Mouse (Mus musculus): ENCODE data around the gene Olfr1220.

The Olfr1220 gene

DNA sequence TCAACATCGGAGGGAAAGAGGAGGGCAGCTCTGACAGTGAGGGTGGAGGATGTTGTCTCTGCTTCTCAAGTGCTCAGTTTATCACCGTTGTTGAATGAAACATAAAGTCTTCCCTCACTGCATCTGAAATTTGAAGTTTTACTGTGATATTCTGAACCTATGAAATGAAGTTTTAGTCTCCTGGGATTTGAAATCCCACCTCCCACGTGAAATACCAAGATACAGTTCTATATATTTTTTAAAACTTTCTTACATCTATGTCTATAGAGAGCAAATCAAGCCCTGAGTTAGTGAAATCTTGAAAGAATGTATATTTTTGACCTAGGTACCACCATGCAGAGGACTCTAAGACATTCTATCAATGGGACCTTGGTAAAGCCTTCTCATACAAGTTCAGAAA lies at the start of gene Olfr1220:
Olfr1220 (minus strand) TSS at position 101 of the 400 bp plus-strand sequence.
- DNase-seq (ENCODE audit: low spot score in 2 of 2): no peak

DNA sequence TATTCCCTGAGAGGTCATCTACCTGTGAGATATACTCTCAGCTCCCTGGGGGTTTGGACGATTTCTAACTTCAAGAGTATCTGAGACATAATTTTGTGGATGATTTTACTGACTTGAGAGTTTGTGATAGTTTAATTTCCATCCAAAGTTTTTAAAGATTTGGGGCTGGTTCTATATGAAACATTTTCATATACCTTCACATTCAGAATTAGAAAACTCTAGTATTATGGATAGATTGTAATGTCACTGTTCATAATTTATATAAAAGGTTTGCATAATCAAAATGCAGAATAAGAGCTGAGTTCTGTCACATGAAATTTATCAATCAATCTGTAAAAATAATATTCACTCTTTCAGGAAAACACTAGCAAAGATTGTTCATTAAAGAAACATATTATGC lies 44.8 kb upstream of the Olfr1220 start, which contains the start of gene Olfr1223:
Olfr1223 (minus strand) TSS at position 101 of the 400 bp plus-strand sequence.
- no peak for DNase-seq (ENCODE audit: low spot score in 2 of 2)

DNA sequence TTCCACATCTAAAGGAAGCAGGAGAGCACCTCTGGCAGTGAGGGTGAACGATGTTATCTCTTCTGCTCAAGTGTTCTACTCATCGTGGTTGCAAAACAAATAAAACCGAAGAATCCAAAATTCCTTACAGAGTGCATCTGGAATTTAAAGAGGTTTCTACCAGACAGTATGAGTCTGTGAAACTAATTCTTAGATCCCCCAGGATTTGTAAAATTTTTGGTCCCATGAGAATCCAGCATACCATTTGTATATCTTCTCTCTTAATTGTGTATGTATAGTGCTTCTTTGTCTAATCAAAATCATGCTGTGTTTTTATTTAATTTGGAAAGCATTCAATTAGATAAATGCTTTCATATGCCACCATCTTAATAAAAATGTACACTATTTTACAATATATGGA lies 26.3 kb upstream of the Olfr1220 start, which contains the start of gene Olfr1222:
Olfr1222 (minus strand) TSS at position 101 of the 400 bp plus-strand sequence.
- DNase-seq (ENCODE audit: low spot score in 2 of 2): no peak

DNA sequence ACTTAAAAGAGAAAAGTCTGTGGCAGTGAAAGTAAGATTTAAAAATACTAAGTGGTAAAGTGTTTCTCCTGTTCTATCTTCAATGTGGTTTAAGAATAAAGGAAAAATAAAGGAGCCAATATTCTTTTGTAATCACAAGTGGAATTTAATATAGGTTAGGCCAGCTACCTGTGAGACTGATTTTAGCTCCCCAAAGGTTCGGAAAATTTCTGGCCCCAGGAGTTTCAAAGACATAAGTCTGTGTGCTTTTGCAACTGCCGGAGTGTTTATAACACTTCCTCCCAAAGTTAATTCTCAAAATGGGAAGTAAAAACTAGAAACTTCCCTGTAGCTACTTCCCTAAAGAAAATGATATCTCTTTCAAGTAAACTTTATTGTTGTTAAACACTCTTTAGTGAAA lies 10.5 kb upstream of the Olfr1220 start, which contains the start of gene Olfr1221:
Olfr1221 (minus strand) TSS at position 101 of the 400 bp plus-strand sequence.
- no peak for DNase-seq (ENCODE audit: low spot score in 2 of 2)

DNA sequence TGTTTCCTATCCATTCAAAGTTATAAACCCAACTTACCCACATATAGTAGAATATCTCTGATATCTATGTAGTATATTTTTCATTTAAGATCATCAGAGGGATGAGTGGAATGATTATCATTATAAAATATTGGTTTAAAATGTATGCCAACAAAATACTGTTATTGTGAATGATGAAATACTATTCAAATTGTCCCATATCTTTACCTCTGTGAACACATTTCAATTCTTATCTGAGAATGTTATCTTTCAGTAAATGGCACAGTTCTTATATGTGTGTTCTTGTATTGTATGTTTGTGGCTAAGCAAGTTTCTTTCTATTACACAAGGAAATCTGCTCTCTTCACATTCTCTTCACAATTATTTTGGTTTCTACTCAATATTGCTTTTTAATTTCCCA lies 984 bp downstream of the Olfr1220 start:
- DNase-seq (ENCODE audit: low spot score in 2 of 2): no peak

DNA sequence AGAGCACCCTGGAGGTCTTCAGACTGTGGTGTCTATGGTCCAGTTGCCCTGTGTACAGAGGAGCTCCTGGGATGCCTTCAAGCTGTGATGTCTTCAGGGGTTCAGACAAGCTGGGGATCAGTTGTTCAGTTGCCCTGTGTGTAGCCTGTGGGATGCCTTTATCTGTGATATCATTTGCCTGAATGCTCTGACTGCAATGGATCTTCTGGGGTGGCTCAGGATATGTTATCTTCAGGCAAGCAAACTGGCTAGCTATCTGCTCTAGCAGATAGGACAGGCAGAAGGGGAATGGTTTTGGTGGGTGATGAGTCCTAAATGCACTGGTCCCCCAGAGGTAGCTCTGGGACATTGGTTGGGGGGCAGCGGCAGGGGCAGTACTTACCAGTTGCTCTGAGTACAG lies 12.8 kb downstream of the Olfr1220 start:
- no peak for DNase-seq (ENCODE audit: low spot score in 2 of 2)

DNA sequence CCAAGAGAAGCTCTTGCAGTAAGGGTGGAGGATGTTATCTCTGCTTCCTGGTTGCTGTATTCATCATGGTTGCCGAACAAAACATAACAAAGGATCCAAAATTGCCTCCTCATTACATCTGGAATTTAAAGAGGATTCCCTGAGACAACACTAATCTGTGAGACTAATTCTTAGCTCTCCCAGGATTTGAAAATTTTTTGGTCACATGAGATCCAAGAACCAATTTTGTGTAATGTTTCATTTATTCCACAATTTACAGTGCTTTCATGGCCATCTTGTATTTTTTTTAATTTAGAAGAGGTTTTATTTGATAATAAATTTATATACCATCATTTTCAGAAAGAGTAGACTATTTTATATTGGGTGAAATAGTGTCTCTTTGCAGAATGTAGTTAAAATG lies 23.2 kb downstream of the Olfr1220 start, which contains the start of gene Olfr1219:
Olfr1219 (minus strand) TSS at position 101 of the 400 bp plus-strand sequence.
- DNase-seq (ENCODE audit: low spot score in 2 of 2): no peak

DNA sequence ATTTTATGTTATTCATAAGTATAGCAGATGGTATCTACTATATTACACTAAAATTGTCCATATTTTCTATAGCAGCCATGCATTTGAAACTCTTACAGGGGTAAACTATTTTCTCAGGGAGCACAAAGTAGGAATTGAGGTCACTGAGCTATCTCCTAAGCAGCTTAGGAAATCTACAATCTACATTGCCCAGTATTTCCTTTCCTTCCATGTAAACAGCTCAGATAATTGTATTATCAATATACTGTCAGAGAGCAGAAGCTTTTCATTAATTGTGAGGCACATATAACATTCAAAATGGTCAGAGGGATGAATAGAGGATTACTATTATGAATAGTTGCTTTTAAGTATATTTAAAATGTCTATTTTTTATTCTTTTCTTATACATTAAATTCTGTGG lies 25.1 kb downstream of the Olfr1220 start:
- DNase-seq (ENCODE audit: low spot score in 2 of 2): no peak

DNA sequence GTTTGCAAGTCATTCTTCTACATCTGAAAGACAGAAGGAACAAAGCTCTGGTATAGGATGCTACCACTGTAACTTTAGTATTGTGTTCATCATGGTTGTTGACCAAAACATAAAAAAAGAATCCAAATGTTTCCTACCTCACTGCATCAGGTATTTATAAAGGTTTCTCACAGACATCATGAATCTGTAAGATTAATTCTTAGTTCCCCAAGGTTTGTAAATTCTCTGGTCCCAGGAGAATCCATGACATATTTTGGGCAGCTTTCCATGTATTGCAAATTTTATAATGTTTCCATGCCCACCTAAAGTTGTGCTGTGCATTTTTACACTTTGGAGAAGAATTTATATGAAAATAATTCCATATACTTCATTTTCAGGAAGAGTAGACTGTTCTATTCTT lies 45.5 kb downstream of the Olfr1220 start, which contains the start of gene Olfr1218:
Olfr1218 (minus strand) TSS at position 101 of the 400 bp plus-strand sequence.
- DNase-seq (ENCODE audit: low spot score in 2 of 2): no peak

All from urinary bladder, postnatal 4 days (tissue).